Mouse (Mus musculus) bone marrow macrophage, adult 2 months (primary cell): ENCODE measurements around the gene Raver1. TPM values are rescaled to one million over a fixed set of nuclear protein-coding genes. Genes with fewer than 3 reads are reported as not detected.
A peak's percentile ranks its signal among the peaks of the same experiment; 100 is the strongest.

Experiments used
- H3K27ac ChIP-seq: 2 replicates; pipeline ENCODE4 v1.5.1; 2012; ENCODE audit warnings: low read depth, low read length; ENCODE audit not compliant: insufficient read depth
- H3K4me1 ChIP-seq: 2 replicates; pipeline ENCODE4 v1.6.1; 2012; ENCODE audit warnings: low read length; ENCODE audit not compliant: control insufficient read depth, insufficient read depth
- H3K4me3 ChIP-seq: 2 replicates; pipeline ENCODE4 v1.5.1; 2012; ENCODE audit warnings: mild to moderate bottlenecking, low read length, moderate library complexity; ENCODE audit not compliant: insufficient read depth
- CTCF ChIP-seq: IDR thresholded peaks from 2 replicates; pipeline ENCODE4 v1.5.1; 2012; ENCODE audit warnings: low read depth, mild to moderate bottlenecking, low read length, moderate library complexity
- POLR2A ChIP-seq: IDR thresholded peaks from 2 replicates; pipeline ENCODE4 v1.6.1; 2012; ENCODE audit warnings: mild to moderate bottlenecking, low read depth, low read length, borderline replicate concordance
- polyA plus RNA-seq: library from polyadenylated mRNA; stranded (reverse); fragments of >200 nt; gene quantifications from 2 replicates; pipeline ENCODE4 v1.2.4, GENCODE M21; 2012; ENCODE audit not compliant: missing spikeins, insufficient read depth, insufficient read length

Gene Raver1
- polyA plus RNA-seq, 1 experiment, result 35.4 TPM

DNA sequence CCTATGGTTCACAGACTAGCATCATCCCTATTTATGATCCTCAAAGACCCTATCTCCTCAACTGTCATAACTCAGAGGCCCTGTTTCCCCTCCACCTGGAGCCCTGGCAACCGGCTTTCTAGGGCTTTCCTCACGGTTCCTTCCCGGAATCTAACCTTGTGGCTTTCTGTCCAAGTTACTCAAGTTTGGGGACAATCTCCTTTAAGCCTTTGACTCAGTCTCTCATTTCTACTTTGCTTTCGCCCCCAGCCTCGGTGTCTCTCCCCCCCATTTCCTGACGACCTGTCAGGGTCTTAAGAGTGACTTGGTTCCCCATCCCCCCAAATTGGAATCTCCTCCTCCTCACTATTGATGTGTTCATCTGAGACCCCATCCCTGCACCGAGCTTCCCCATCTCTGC, 59.3 kb downstream of the Raver1 start:
- Histone ChIP-seq H3K4me1 (0 out of 2 replicates have a peak, but pooled peaks cover 4% of the 10 kb centered on the region), H3K27ac (no peak overlapping the region), H3K4me3 (peak overlapping the region; percentile 66)
- TF ChIP-seq POLR2A, result no peak
- TF ChIP-seq CTCF, result no peak

DNA sequence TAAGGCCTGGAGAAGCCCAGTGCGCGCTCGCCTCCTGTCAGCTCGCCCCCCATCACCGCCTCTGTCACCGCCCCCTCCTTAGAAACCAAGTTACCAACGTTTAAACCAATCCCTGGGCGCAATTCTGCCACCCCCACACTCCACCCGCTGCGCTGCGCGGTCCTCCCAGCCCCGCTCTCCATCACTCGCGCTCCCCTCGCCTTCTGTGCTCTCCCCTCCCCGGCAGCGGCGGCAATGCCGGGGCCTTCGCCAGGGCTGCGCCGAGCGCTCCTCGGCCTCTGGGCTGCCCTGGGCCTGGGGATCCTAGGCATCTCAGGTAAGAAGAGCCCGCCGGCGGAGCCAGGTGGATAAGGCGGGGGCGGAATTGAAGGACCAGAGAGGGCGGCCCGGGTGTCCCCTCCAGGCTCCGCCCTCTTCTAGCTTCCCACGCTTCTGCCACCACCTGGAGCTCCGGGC, 59.9 kb downstream of the Raver1 start, which contains the start of gene Icam5:
Icam5 (plus strand) TSS at position 178 of the 456 bp plus-strand sequence.
- Histone ChIP-seq H3K4me3 (peak within 1 kb of the TSS; percentile 66), H3K27ac (peak within 1 kb of the TSS; percentile 73), H3K4me1 (0 out of 2 replicates have a peak, but pooled peaks cover 4% of the 10 kb centered on the region)
- TF ChIP-seq POLR2A (no peak), CTCF (no peak)

DNA sequence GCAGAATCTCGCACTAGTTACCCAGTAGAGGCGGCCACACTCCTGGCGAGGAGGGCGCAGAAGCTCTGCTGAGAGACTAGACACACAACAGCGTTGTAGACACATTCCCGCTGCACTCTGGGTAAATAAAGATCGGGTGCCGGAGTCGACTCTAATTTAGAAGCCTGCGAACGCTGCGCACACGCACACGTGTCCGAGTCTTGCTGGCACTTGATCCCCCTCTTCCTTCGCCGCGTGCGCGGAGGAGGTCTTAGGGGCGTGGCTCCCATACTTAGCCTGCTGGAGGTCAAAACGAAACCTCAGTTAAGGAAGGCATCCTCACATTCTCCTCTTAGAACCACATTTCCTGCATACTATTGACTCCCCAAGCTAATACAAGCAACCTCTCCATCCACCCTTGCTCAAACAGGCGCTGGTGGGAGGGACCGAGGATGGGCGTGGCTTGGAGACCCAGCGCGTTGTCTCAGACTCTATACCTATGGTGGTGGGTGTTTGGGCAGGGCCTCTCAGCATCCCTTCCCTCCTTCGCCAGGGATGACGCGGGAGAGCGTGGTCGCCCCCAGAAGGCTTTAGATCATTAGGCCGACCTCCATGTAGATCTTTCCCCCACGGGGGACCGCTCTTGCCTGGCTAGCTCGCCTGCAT, 60.4 kb downstream of the Raver1 start:
- Histone ChIP-seq H3K4me1 (0 out of 2 replicates have a peak, but pooled peaks cover 4% of the 10 kb centered on the region), H3K27ac (peak overlapping the region; percentile 73), H3K4me3 (peak overlapping the region; percentile 66)
- no peak for TF ChIP-seq POLR2A
- no peak for TF ChIP-seq CTCF

DNA sequence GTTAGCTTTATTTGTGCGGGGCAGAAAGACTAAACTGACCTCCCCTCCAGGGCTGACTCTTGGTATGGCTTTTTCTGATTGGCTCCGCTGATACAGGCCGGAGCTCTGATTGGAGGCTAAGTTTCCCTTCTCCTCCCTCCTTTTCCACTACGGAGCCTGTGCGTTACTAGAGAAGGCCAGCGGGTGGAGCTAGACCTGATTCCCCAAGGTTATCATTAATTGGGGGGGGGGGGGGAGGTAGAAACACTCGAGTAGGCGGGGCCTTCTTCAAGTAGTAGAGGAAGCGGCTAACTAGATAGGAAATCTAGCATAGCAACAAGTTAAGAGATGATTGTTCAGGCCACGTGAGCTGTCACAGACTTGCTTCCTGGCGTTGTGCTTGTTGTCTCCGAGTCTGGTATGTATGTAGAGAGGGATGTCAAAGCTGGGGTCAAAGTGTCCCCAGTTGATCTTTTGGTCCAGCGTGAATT, 61.0 kb downstream of the Raver1 start:
- 0 out of 2 replicates have a peak, but pooled peaks cover 4% of the 10 kb centered on the region for H3K4me1 ChIP-seq
- peak overlapping the region; percentile 66 for H3K4me3 ChIP-seq
- TF ChIP-seq CTCF (no peak), POLR2A (no peak)
- peak overlapping the region; percentile 73 for H3K27ac ChIP-seq

DNA sequence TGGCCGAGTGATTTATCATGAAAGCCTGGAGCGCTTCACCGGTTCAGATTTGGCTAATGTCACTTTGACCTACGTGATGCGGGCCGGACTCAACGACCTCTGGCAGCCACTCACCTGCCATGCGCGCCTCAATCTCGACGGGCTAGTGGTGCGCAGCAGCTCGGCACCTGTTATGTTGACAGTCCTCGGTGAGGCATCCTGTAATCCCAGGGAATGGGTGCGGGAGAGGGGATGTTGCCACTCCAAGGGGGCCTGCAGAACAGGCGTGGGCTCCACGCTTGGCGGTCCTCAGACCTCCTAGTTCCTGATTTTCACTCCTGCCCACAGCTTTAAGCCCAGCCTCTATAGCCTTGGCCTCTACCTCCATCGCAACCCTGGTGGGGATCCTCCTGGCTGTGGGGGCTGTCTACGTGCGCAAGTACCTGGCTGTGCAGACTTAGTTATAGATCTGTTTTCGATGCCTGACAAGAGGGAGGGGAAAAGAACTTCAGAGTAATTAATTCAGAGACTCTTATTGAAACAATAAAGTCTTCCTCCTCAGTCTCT, 61.7 kb downstream of the Raver1 start:
- 0 out of 2 replicates have a peak, but pooled peaks cover 4% of the 10 kb centered on the region for H3K4me1 ChIP-seq

DNA sequence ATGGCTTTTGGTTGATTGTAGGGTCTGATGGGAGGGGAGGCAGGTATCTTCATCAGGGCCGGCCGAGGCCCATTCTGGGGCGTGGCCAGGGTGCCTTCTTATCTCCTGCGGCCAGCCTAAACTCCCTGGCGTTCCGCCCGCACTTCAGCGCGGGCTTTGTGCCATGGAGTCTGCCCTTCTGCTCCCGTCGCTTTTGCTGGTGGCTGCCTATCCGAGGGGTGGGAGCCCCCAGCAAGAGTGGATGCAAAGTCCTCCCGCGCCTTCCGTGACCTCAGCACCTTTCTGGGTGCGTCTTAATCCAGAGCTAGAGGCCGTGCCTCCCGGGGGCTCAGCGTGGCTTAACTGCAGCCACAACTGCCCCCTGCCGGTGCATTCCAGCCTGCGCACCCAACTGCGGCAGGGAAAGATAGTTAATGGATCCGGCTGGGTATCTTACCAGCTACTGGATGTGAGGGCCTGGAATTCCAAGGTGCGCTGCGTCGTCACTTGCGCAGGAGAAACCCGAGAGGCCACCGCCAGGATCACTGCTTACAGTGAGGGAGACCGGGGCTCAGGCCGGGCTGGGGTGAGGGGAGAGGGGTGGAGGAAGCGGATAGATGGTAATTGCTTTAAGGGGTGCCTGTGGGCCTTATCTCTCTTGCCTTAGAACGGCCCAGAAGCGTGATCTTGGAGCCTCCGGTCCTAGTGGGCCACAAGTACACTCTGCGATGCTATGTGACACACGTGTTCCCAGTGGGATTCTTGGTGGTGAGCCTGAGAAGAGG, 62.3 kb downstream of the Raver1 start, which contains the start of gene Icam4:
Icam4 (plus strand) TSS at position 83 of the 764 bp plus-strand sequence.
- H3K4me1 ChIP-seq, result 0 out of 2 replicates have a peak, but pooled peaks cover 4% of the 10 kb centered on the region
- H3K27ac ChIP-seq, result 0 out of 2 replicates have a peak within 1 kb of the TSS, but pooled peaks have one; percentile 12
- TF ChIP-seq POLR2A, result no peak
- TF ChIP-seq CTCF, result peak; percentile 38; the same call in 1 of the 2 replicates
- H3K4me3 ChIP-seq, result peak within 1 kb of the TSS; percentile 38

More for the DNA sequence above, 61.7 kb downstream of the Raver1 start:
- TF ChIP-seq POLR2A, result no peak
- no peak for TF ChIP-seq CTCF
- Histone ChIP-seq H3K4me3 (peak overlapping the region; percentile 38), H3K27ac (0 out of 2 replicates have a peak overlapping the region, but pooled peaks have one; percentile 12)

DNA sequence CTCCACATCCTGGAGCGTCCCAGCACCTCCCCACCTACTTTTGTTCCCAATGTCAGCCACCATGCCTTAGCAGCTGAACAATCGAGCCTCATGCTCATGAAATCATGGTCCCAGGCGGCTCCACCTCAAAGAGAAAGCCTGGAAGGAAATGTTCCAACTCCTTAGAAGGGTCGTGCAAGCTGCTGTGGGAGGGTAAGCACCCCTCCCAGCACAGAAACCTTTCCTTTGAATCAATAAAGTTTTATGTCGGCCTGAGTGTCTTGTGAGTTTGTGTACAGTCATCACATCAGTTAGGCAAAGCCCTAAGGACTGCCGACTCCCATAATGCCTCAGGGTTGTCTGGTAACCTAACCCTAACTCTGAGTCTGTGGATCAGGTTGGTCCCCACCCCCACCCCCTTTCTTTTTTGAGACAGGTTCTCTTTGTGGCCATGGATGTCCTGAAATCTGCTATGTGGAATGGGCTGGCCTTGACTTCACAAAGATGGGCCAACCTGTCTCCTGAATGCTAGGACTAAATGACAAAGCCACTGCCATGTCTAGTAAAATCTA, 63.2 kb downstream of the Raver1 start:
- no peak overlapping the region for H3K27ac ChIP-seq
- no peak overlapping the region for H3K4me3 ChIP-seq
- no peak for TF ChIP-seq CTCF
- H3K4me1 ChIP-seq, result 0 out of 2 replicates have a peak, but pooled peaks cover 4% of the 10 kb centered on the region

DNA sequence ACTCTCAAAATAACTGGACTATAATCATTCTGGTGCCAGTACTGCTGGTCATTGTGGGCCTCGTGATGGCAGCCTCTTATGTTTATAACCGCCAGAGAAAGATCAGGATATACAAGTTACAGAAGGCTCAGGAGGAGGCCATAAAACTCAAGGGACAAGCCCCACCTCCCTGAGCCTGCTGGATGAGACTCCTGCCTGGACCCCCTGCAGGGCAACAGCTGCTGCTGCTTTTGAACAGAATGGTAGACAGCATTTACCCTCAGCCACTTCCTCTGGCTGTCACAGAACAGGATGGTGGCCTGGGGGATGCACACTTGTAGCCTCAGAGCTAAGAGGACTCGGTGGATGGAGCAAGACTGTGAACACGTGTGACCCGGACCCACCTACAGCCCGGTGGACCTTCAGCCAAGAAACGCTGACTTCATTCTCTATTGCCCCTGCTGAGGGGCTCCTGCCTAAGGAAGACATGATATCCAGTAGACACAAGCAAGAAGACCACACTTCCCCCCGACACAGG, 64.0 kb downstream of the Raver1 start:
- TF ChIP-seq CTCF (no peak), POLR2A (no peak)
- Histone ChIP-seq H3K4me3 (no peak overlapping the region), H3K4me1 (0 out of 2 replicates have a peak, but pooled peaks cover 4% of the 10 kb centered on the region), H3K27ac (no peak overlapping the region)

DNA sequence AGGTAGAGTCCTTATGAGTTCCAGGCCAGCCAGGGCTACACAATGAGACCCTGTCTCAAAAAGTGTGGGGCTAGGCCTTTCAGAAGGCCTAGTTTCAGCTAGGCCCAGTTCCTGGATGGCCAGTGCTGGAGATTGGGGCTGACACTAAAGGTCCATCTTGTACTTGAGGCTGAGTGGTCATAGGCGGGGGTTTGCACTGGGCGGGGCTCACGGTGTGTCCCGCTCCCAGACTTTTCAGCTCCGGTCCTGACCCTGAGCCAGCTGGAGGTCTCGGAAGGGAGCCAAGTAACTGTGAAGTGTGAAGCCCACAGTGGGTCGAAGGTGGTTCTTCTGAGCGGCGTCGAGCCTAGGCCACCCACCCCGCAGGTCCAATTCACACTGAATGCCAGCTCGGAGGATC, 65.0 kb downstream of the Raver1 start:
- TF ChIP-seq CTCF, result no peak
- TF ChIP-seq POLR2A, result no peak
- Histone ChIP-seq H3K4me1 (peaks cover 12% of the 10 kb centered on the region), H3K4me3 (no peak overlapping the region), H3K27ac (no peak overlapping the region)
